Mouse (Mus musculus) megakaryocyte, embryonic 14.5 days (primary cell): ENCODE results near the gene Slc22a8.

ENCODE experiments used
- FLI1 ChIP-seq: IDR thresholded peaks from 2 replicates; pipeline ENCODE4 v1.6.1; 2012; ENCODE audit warnings: low read length, inconsistent platforms, mixed read lengths
- GATA1 ChIP-seq: IDR thresholded peaks from 3 replicates; pipeline ENCODE4 v1.6.1; 2012; ENCODE audit warnings: mixed read lengths, low read length, inconsistent platforms, borderline replicate concordance

DNA sequence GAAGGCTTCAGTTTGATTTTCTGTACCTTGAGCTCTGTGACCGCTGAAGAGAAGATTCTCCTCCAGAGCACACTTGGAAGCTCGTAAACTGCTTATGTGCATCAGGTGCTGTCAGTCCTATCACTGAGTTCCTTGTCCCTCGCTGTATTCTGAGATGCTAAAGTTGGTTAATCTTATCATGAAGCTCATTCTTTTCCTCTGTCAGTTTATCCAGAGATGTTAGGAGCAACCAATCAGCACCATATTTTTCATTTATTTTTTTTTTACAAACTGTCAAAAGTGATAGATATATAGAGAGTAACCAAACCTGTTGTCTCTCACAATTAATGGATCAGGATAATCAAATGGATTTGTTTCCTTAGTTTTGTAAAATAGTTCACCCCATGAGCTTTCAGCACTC, 5.8 kb upstream of the Slc22a8 start:
- TF ChIP-seq GATA1 (no peak), FLI1 (no peak)
